Mouse (Mus musculus): ENCODE results near the gene Zfp60.

Zfp60 gene

GRCm38 (mm10) chr7:27731281-27731883 is at the start of gene Zfp60:
Gene Zfp60, plus strand, starts transcription at chr7:27731389.
- TF ChIP-seq GATA4 (IDR thresholded peaks at IDR 0.05; ENCODE audit: insufficient replicate concordance, low read length), result no peak

DNA sequence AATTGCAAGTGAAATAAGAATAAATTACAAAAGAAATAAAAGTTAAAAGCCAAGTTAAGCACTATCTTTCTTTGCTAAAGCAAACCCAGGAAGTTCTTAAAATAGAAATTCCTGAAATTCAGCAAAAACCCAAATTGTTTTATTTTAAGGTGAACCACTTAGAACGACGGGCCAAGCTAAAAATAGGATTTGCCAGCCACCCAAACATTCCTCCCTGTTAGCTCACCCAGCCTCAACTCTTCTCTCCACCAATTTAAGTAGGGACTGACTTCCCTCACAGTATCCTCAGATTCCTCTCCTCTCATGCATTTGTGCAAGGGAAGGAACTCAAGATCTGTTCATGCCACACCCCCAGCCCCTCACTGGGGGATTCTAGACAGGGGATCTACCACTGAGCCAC is 48.0 kb upstream of the Zfp60 start:
- TF ChIP-seq GATA4 (IDR thresholded peaks at IDR 0.05; ENCODE audit: insufficient replicate concordance, low read length), result no peak

DNA sequence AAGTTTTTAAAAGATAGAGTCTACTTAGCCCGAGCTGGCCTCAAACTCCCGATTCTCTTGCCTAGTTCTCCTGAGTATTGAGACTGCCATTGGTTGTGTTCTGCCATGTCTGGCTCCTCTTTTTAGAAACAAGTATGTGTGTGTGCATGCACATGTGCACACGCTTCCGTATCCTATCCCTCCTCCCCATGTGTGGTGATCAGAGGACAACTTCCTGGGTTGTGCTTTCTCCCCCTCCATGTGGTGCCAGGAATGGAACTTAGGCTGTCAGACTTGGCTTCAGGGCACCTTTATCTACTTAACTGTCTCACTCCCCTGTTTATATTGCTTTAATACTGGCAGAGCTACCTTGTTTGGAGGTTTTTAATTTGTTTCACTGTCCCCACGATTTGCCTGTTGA is 46.0 kb upstream of the Zfp60 start:
- no peak for TF ChIP-seq GATA4 (IDR thresholded peaks at IDR 0.05; ENCODE audit: insufficient replicate concordance, low read length)

DNA sequence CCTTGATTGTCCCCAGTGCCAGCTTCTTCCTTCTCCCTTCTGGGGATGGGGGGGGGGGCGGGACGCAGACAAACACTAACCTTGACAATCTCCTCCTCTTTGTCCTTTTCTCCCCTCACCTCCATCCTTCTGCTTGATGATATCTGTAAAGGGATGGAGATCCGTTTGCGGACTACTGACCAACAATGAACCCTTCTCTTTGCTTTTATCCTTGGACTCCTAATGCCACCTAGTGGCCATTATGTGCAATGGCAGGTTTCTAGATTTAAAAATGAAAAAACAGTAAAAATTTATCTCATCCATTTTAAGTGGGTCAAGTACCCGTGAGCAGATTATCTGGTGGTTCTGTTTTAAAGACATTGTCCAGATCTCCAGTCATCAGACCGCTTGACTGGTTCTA is 45.5 kb upstream of the Zfp60 start:
- no peak for TF ChIP-seq GATA4 (IDR thresholded peaks at IDR 0.05; ENCODE audit: insufficient replicate concordance, low read length)

DNA sequence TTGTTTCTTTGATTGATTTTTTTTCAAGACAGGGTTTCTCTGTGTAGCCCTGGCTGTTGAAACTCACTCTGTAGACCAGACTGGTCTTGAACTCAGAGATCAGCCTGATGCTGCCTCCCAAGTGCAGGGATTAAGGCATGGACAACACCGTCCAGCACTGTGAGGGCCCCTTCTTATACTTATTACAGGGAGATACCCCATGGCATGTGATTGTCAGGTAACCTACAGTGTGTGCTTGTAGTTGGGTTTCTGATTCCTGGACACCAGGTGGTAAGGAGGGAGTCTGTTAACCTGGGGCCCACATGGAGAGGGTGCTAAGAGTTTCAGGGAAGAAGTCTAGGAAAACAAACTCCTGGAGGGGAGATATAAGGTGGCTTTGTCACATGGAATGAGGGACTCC is 44.1 kb upstream of the Zfp60 start:
- no peak for TF ChIP-seq GATA4 (IDR thresholded peaks at IDR 0.05; ENCODE audit: insufficient replicate concordance, low read length)

DNA sequence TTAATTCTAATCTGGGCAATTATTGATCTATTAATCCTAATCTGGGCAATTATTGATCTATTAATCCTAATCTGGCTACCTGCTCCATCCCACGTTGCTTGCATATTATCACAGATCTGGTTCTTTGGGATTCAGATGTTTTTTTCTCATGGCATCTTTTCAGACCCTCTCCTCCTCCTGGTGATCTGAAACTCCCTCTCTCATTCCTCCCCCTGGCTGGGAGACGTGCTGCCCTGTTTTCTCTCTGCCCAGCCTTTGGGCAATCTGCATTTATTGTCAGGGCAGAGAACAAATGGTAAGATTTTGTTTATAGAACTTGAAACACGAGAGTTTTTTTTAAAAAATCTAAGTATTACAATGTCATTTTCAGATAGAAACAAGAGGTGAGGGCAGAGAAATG is 43.4 kb upstream of the Zfp60 start:
- no peak for TF ChIP-seq GATA4 (IDR thresholded peaks at IDR 0.05; ENCODE audit: insufficient replicate concordance, low read length)

DNA sequence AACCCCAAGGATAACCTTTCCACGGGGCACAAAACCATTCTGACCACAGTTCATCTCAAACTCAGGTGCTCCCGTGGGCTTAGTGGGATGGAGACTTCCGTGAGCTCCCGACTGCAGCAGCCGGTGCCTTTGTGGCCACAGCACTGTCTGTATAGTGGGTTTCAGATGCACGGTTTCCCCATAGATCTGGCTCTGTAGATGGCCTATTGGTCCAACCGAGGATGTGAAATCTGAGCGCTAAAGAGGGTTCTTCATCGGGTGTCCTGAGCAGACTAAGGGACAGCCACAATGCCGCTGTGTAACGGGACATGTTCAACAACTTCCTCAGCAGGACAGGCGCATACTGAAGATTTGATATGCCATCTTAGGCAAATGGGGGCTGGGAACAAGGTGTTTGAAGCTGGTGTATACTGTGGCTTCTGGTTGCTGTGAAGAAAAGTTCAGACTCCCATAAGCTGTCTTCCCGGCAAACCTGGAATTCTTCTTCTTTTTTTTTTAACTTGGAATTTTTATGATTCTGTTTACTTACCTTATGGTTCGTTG is 42.9 kb upstream of the Zfp60 start:
- TF ChIP-seq GATA4 (IDR thresholded peaks at IDR 0.05; ENCODE audit: insufficient replicate concordance, low read length), result no peak

- TF ChIP-seq GATA4 (IDR thresholded peaks at IDR 0.05; ENCODE audit: insufficient replicate concordance, low read length), result peak; percentile 80; the same call in 1 of the 2 replicates
Measured at GRCm38 (mm10) chr7:27688815-27689612, 42.2 kb upstream of the Zfp60 start, which contains the start of gene Zfp607b. Gene Zfp607b, plus strand, starts transcription at chr7:27689340.

DNA sequence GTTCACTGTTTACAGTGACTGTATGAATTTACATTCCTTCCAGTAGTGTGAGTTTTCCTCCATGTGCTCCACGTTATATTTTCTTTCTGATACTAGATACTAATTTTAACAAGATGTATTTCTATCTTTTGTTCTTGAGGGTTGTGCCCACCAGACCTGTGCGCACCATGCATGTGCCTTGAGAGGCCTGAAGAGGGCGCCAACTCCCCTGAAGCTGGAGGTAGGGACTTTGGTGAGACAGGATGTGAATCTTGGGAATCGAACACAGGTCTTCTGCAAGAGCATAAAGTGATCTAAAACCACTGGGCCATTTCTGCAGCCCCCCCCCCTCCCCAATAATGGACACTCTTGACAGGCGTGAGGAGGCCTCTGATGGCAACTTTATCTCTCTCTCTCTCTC is 40.1 kb upstream of the Zfp60 start:
- TF ChIP-seq GATA4 (IDR thresholded peaks at IDR 0.05; ENCODE audit: insufficient replicate concordance, low read length), result no peak

GRCm38 (mm10) chr7:27696711-27697110 is 34.5 kb upstream of the Zfp60 start:
- no peak for TF ChIP-seq GATA4 (IDR thresholded peaks at IDR 0.05; ENCODE audit: insufficient replicate concordance, low read length)

DNA sequence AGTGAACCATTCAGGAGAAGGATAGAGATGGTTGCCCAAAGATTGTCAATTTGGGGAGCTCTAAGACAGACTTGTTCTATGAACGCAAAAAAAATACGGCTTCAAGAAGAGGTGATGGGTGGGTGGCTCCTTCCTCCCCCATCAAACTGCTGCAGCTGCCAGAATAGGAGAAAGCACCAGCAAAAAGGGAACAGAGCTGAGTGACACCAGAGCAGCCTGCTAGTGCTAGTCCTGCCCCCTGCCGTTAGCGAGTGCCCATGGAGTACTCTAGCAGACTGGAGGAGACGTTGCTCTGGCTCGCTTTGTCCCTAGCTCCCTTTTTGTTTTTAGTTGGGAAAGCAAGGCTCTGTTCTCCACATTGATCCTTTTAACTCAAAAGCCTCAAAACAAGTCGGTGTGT is 20.8 kb upstream of the Zfp60 start:
- no peak for TF ChIP-seq GATA4 (IDR thresholded peaks at IDR 0.05; ENCODE audit: insufficient replicate concordance, low read length)

DNA sequence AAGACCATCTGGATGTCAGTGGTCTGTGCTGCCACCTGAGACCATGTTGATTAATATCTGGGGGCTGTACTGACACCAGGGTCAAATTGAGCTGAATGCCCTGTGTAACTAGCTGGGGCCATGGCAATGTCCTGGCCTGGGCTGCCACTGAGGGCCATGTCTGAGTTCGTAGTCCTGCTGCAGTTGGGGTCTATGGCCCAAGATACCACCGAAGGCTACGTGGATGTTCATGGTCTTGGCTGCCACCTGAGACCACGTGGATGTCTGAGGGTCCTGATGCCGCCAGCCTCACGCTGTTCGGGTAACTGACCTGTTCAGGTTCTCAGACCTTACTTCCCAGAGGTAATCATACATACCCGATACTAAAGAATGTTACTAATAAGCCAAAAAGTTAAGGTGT is 9.2 kb upstream of the Zfp60 start:
- TF ChIP-seq GATA4 (IDR thresholded peaks at IDR 0.05; ENCODE audit: insufficient replicate concordance, low read length), result no peak

GRCm38 (mm10) chr7:27725566-27726538 is 5.3 kb upstream of the Zfp60 start:
- no peak for TF ChIP-seq GATA4 (IDR thresholded peaks at IDR 0.05; ENCODE audit: insufficient replicate concordance, low read length)

GRCm38 (mm10) chr7:27727471-27727870 is 3.7 kb upstream of the Zfp60 start:
- TF ChIP-seq GATA4 (IDR thresholded peaks at IDR 0.05; ENCODE audit: insufficient replicate concordance, low read length), result no peak

DNA sequence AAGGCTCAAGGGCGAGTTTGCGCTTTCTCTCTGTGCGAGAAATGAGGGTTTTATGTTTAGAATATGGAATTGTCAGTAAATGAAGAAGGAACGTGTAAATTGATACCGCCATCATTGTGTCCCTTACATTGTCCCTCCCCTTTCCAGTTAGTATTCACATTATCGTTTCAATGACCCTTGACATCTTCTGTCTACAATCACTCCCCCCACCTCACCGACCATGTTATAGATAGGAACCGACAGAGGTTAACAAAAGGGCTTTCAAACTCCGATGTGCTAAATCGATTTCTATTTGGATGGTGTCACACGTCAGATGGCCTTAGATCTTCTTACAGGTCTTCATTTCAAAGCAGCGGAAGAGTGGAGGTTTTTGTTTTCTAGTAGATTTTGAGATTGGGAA is 757 bp downstream of the Zfp60 start:
- TF ChIP-seq GATA4 (IDR thresholded peaks at IDR 0.05; ENCODE audit: insufficient replicate concordance, low read length), result no peak
